Mouse (Mus musculus) WW6 (cell line): ENCODE results near the gene Fsd1l.
"Not testable (repeated sequence)": the region's sequence is repeated elsewhere in the genome, so short reads cannot be mapped to it uniquely, and the experiment has no call there.

Experiments
- DNase-seq: peaks from one replicate; pipeline ENCODE4 v3.0.0-alpha.2; 2013; ENCODE audit warnings: low read depth, low spot score

The Fsd1l gene

GRCm38 (mm10) chr4:53628924-53629323 is 2.3 kb upstream of the Fsd1l start:
- DNase-seq = no peak

DNA sequence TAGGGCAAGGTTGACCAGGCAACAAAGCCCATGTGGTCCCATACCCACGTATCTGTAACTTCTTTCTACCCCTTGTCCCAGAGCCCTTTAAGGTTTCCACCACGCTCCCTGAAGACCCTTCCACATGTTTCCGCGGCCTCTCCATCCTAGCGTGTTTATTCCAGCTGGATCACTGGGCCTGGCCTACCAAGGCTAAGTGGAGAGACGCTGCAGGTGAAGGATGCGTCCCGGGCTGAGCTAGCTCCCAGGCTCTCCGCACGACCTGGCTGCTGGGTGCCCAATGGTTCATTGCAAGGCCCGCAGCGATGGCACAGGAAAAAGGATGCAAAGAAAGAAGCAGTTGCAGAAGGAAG is 332 bp upstream of the Fsd1l start:
- no peak for DNase-seq

GRCm38 (mm10) chr4:53632011-53632349 is 709 bp downstream of the Fsd1l start:
- no peak for DNase-seq

GRCm38 (mm10) chr4:53635336-53635735 is 4.1 kb downstream of the Fsd1l start:
- DNase-seq = no peak

- no peak for DNase-seq
These were observed 6.1 kb downstream of the Fsd1l start for GRCm38 (mm10) chr4:53637269-53637909.

DNA sequence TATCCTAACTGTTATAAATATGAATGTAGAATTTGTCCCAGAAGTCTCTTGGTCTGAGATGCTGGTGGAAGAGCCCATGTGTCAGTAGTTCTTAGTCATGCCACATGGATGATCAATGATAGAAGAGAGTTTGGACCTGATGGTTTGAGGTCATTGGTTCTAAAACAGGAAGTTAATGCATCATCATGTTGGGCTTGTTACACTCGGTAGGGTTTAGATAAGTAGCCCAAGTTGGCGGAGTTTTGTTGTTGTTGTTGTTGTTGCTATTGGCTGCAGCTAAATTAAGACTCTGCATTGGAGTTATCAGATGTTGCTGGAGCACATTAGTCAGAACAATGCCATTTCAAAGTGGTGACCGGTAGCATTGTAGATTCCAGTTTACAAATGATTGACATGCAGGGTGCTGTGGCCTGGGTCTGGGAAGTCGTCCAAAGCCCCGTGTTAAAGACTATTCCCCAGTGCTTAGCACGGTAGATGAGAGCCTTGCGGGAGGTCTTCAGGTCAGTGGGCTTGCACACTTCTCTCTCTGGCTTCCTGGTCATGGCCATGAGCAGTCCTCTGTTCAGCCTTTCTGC is 7.4 kb downstream of the Fsd1l start:
- DNase-seq = no peak

GRCm38 (mm10) chr4:53658029-53658428 is 26.8 kb downstream of the Fsd1l start:
- no peak for DNase-seq

GRCm38 (mm10) chr4:53660711-53661110 is 29.4 kb downstream of the Fsd1l start:
- no peak for DNase-seq

GRCm38 (mm10) chr4:53682092-53682491 is 50.8 kb downstream of the Fsd1l start:
- no peak for DNase-seq

DNA sequence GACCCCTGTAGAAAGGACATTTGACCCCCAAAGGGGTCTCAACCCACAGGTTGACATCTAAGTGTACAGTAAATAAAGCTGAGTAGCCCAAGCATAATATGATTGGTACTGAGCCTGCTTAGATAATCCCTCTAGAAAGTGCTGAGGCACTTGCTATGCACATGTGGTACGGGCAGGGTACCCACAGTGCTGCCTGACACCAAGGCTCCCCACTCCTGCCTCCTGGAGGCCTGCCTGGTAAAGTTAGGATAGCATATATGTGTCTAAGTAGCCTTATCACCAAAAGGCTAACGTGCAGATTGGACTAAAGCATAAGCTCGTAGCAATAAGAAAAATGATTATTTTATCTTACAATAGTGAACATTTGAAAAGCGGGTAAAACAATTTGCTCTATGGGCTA is 57.7 kb downstream of the Fsd1l start:
- no peak for DNase-seq

DNA sequence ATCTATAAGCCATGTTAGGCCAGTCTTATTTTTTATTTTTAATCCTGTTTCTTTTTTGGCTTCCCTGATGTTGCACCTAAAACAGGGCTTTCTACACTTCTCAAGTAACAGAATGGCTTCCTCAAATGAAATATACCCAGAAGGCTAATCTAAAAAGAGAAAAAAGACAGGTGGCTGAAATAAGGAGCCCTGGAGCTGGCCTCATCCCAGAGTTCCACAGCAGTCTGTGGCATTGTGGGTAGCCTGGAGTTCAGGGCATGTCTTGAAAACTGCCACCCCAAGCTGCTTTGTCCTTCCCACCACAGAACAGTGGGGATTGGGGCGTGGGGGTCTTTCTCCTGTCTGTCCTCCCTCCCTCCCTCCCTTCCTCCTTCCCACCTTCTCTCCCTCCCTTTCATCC is 60.1 kb downstream of the Fsd1l start:
- no peak for DNase-seq

- DNase-seq = not testable (repeated sequence)
These were observed 77.9 kb downstream of the Fsd1l start for GRCm38 (mm10) chr4:53709166-53709565.

GRCm38 (mm10) chr4:53710021-53710420 is 78.8 kb downstream of the Fsd1l start:
- DNase-seq = no peak

GRCm38 (mm10) chr4:53710555-53711328 is 79.5 kb downstream of the Fsd1l start:
- no peak for DNase-seq

GRCm38 (mm10) chr4:53713704-53714050 is 82.4 kb downstream of the Fsd1l start, which contains the start of gene Fktn:
TSS of gene Fktn (plus strand) at chr4:53713998.
- no peak for DNase-seq

DNA sequence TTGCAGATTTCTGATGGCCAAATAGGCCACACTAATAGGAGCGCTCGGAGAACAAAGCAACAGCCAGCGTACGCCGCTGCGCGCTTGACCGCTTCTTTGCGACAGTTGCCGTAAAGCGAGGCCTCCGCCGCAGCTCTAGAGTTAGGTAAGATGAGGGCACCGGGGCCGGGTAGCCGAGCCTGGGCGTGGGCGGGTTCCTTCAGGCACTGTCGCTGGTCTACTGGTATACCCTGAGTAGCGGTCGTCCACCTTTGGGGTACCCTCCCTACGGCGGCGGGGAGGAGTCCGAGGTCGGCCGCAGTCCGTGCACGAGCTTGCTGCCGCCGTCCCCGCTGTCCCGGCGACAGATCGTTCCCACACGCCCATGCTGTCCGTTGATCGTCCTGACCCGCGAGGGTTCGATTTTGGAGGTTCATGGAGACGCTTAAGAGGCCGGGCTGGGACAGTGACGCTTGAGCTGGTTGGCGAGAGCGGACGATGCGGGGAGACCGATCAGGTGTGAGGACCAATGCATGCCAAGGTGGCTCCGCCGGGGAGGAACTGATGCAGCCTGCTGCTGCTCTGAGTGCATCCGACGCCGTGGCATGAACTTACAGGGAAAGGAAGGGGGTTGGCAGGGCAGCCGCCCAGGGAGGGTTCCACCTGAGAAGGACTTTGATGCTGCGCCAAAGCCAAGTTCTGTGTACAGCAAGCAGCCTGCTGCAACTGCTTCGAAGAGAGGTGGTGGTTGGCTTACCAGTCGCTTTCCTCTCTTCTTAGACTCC is 83.0 kb downstream of the Fsd1l start:
- peak; percentile 75 for DNase-seq

- DNase-seq = no peak
These were observed 84.7 kb downstream of the Fsd1l start for GRCm38 (mm10) chr4:53715977-53716376.

DNA sequence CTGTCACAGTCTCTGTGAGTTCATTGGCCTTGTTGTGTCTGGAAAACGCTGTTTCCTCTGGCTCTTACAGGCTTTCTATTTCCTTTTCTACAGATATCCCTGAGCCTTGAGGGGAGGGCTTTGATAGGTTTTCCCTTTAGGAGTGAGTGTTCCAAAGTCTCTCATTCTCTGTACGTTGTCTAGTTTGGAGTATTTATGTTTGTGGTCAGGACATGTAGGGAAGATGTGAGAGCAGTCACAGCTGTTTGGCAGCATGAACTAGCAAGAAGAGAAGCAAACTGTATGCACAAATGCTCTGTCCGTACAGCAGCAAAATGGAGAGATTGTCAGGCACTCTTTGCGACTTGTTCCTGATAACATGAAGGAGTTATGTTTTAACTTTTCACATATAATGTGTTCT is 86.3 kb downstream of the Fsd1l start:
- no peak for DNase-seq

DNA sequence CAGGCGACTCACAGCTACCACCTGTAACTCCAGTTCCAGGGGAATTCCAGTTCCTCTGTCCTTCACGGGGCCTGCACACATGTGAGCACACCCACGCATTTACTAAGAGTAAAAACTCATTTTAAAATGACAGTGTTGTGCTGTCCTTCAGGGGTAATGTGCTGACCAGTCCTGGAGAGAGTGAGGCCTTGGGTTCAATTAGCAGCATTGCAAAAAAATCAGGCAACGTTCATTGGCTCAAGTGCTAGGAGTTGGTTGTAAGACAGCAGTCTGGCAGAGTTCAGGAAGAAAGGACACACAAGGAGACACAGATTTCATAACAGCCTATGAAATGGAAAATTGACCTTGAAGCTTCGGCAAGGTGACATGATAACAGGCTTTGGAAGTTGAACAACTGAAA is 87.0 kb downstream of the Fsd1l start:
- DNase-seq = no peak

DNA sequence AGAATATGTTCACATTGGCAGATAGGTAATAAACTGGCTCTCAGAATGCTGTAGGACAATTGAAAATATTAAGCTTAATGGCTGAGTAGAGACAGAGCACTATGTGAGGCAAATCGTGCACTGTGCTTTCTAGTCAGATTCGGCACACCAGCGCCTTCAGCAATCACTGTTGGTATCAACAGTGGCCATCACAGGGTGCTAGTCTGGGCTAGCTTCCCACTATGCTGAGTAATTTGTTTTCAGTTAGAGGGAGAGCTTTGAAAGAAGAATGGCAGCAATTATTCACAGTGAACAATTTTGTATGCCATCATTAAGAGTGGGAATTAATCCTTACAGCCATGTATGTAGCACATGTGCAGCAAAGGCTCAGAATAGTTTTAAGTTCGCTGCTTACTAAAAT is 91.2 kb downstream of the Fsd1l start:
- no peak for DNase-seq

GRCm38 (mm10) chr4:53726100-53726499 is 94.8 kb downstream of the Fsd1l start:
- DNase-seq = not testable (repeated sequence)

- no peak for DNase-seq
These were observed 96.8 kb downstream of the Fsd1l start for GRCm38 (mm10) chr4:53728121-53728520.
